18 mouse cellular contexts compared by ENCODE assay signal in genomic region chr4:89353935-89354334, GRCm38 (mm10). TPM values are rescaled to one million over a fixed set of nuclear protein-coding genes. Genes with fewer than 3 reads are reported as not detected.
DNase-seq lines count a peak whose midpoint lies in the region; ATAC-seq and TF ChIP-seq lines count a peak whose summit lies in the region.
"Had no signal": no experiment of that assay in that cellular context is flagged by ENCODE, and none has a peak within 500 bp of the region (broad histone marks: within the 10 kb centered on the region; RNA-seq: fewer than 3 reads in every experiment).

No protein-coding gene starts in this region.

- TF ChIP-seq CTCF in forebrain, postnatal 0 days (IDR thresholded peaks at IDR 0.05; ENCODE audit: low read depth) = peak; percentile 32
- 0 out of 2 replicates have a peak, but pooled peaks have one; percentile 12 for TF ChIP-seq CTCF in liver, adult 2 months (IDR thresholded peaks at IDR 0.05; ENCODE audit: low read depth, low read length)
- 0 out of 2 replicates have a peak, but pooled peaks have one; percentile 18 for TF ChIP-seq CTCF in E14TG2a.4 (conservative IDR thresholded peaks at IDR 0.05; ENCODE audit: low read length)

- no peak for TF ChIP-seq POLR2A in liver, adult 2 months (IDR thresholded peaks at IDR 0.05; ENCODE audit: extremely low read depth, insufficient read depth, low read length)

- no peak for ATAC-seq in forebrain, postnatal 0 days
- no peak for ATAC-seq in forebrain, embryonic 11.5 days (replicated peaks; ENCODE audit: low FRiP score)
- no peak for ATAC-seq in liver, embryonic 12.5 days
- ATAC-seq in megakaryocyte progenitor cell, adult 5-6 weeks (replicated peaks; ENCODE audit: poor library complexity) = peak; percentile 65

- WGBS in forebrain, postnatal 0 days = 45% methylated on average over 9 of the region's 9 CpGs
- 48% methylated on average over 9 of the region's 9 CpGs for WGBS in forebrain, embryonic 11.5 days
- 42% methylated on average over 9 of the region's 9 CpGs for WGBS in liver, adult 2 months
- 39% methylated on average over 9 of the region's 9 CpGs for WGBS in liver, embryonic 12.5 days (ENCODE audit: insufficient replicate concordance)

- H3K27ac ChIP-seq in forebrain, postnatal 0 days (ENCODE audit: low read depth, low read length) = no peak overlapping the region
- no peak overlapping the region for H3K27ac ChIP-seq in forebrain, embryonic 11.5 days (ENCODE audit: low read depth, low read length)
- H3K27ac ChIP-seq in liver, adult 2 months (replicated peaks; ENCODE audit: insufficient read depth, low read depth, low read length) = no peak overlapping the region
- H3K27ac ChIP-seq in liver, embryonic 12.5 days = no peak overlapping the region
- H3K27ac ChIP-seq: hindbrain, embryonic 15.5 days; macrophage had no signal

- no peak for DNase-seq in forebrain, postnatal 0 days
- no peak for DNase-seq in forebrain, embryonic 11.5 days (ENCODE audit: low spot score)
- DNase-seq in liver, adult 2 months (ENCODE audit: extremely low read depth, low read depth, low spot score) = peak; percentile 14
- DNase-seq in ovary, postnatal 36 days (ENCODE audit: low spot score) = no peak
- DNase-seq in testis, postnatal 14 days (ENCODE audit: low spot score) = no peak
- DNase-seq: cerebellum, adult 8-10 months; gastrocnemius, postnatal 36 days; liver; thymus, adult 2 months had no signal

- no peaks in the 10 kb centered on the region for H3K36me3 ChIP-seq in forebrain, postnatal 0 days (ENCODE audit: insufficient read depth)
- H3K36me3 ChIP-seq in forebrain, embryonic 11.5 days (ENCODE audit: control insufficient read depth, insufficient read depth, low read length) = no peaks in the 10 kb centered on the region
- no peaks in the 10 kb centered on the region for H3K36me3 ChIP-seq in liver, adult 2 months (ENCODE audit: control insufficient read depth, insufficient read depth, low read length)
- no peaks in the 10 kb centered on the region for H3K36me3 ChIP-seq in liver, embryonic 12.5 days
- H3K36me3 ChIP-seq in E14TG2a.4 (ENCODE audit: insufficient read depth, low read length) = no peaks in the 10 kb centered on the region
- H3K36me3 ChIP-seq: hindbrain, embryonic 15.5 days had no signal

- H3K4me1 ChIP-seq in forebrain, postnatal 0 days (ENCODE audit: insufficient read depth) = no peaks in the 10 kb centered on the region
- H3K4me1 ChIP-seq in forebrain, embryonic 11.5 days (replicated peaks; ENCODE audit: control insufficient read depth, insufficient read depth, low read length) = no peaks in the 10 kb centered on the region
- H3K4me1 ChIP-seq in liver, adult 2 months (ENCODE audit: control insufficient read depth, insufficient read depth, low read length) = no peaks in the 10 kb centered on the region
- H3K4me1 ChIP-seq in liver, embryonic 12.5 days = peaks cover 5% of the 10 kb centered on the region
- peaks cover 26% of the 10 kb centered on the region for H3K4me1 ChIP-seq in E14TG2a.4 (replicated peaks; ENCODE audit: low read depth, low read length)
- H3K4me1 ChIP-seq: hindbrain, embryonic 15.5 days had no signal

- no peak overlapping the region for H3K4me3 ChIP-seq in forebrain, postnatal 0 days (ENCODE audit: low read depth, low read length)
- no peak overlapping the region for H3K4me3 ChIP-seq in forebrain, embryonic 11.5 days (ENCODE audit: low read depth, low read length)
- H3K4me3 ChIP-seq in liver, adult 2 months (ENCODE audit: insufficient read depth, low read depth, low read length) = no peak overlapping the region
- no peak overlapping the region for H3K4me3 ChIP-seq in liver, embryonic 12.5 days
- no peak overlapping the region for H3K4me3 ChIP-seq in E14TG2a.4 (replicated peaks; ENCODE audit: low read length)
- H3K4me3 ChIP-seq: erythroblast, embryonic 14.5 days; hindbrain, embryonic 15.5 days had no signal

- no peaks in the 10 kb centered on the region for H3K9me3 ChIP-seq in forebrain, postnatal 0 days (ENCODE audit: low read length)
- no peaks in the 10 kb centered on the region for H3K9me3 ChIP-seq in forebrain, embryonic 11.5 days (ENCODE audit: control insufficient read depth, low read length)
- H3K9me3 ChIP-seq in liver, embryonic 12.5 days (replicated peaks) = no peaks in the 10 kb centered on the region
- no peaks in the 10 kb centered on the region for H3K9me3 ChIP-seq in E14TG2a.4 (ENCODE audit: low read length)
- H3K9me3 ChIP-seq: hindbrain, embryonic 15.5 days had no signal

- H3K79me2 ChIP-seq in liver, adult 2 months (ENCODE audit: control insufficient read depth, insufficient read depth, low read length) = no peaks in the 10 kb centered on the region

- H3K27me3 ChIP-seq in forebrain, postnatal 0 days (ENCODE audit: insufficient read depth, low read length) = no peaks in the 10 kb centered on the region
- H3K27me3 ChIP-seq in forebrain, embryonic 11.5 days (ENCODE audit: control insufficient read depth, insufficient read depth, low read length) = no peaks in the 10 kb centered on the region
- H3K27me3 ChIP-seq in liver, adult 2 months (ENCODE audit: control insufficient read depth, insufficient read depth, low read length) = no peaks in the 10 kb centered on the region
- peaks cover 4% of the 10 kb centered on the region for H3K27me3 ChIP-seq in liver, embryonic 12.5 days (replicated peaks)
- no peaks in the 10 kb centered on the region for H3K27me3 ChIP-seq in E14TG2a.4 (ENCODE audit: insufficient read depth, low read length)
- H3K27me3 ChIP-seq: hindbrain, embryonic 15.5 days had no signal

- no peak overlapping the region for H3K4me2 ChIP-seq in forebrain, postnatal 0 days (ENCODE audit: low read depth)
- no peak overlapping the region for H3K4me2 ChIP-seq in forebrain, embryonic 11.5 days (ENCODE audit: low read depth, low read length, severe bottlenecking)
- H3K4me2 ChIP-seq in liver, embryonic 12.5 days = no peak overlapping the region
- H3K4me2 ChIP-seq: hindbrain, embryonic 15.5 days had no signal

- H3K9ac ChIP-seq in forebrain, postnatal 0 days = no peak overlapping the region
- no peak overlapping the region for H3K9ac ChIP-seq in forebrain, embryonic 11.5 days (ENCODE audit: low read length)
- no peak overlapping the region for H3K9ac ChIP-seq in liver, adult 2 months (ENCODE audit: low read depth, low read length)
- no peak overlapping the region for H3K9ac ChIP-seq in liver, embryonic 12.5 days
- H3K9ac ChIP-seq: hindbrain, embryonic 15.5 days had no signal

RNA-seq across cellular contexts. Expression of gene Cdkn2b, which starts 43.1 kb away (rescaled TPM):
- 0.54 and 1.5 TPM in 2 replicates for total RNA-seq in forebrain, postnatal 0 days (2014; rRNA removed)
- 2.0 and 2.3 TPM in 2 replicates for polyA plus RNA-seq in forebrain, postnatal 0 days (2015; fragmentation: Nextera tagmentation; extraction: Ambion mirVana)
- polyA plus RNA-seq in forebrain, embryonic 11.5 days (2014; fragmentation: Nextera tagmentation; extraction: Ambion mirVana) = 0.19 and 0.31 TPM in 2 replicates
- 0.18 and 0.20 TPM in 2 replicates for total RNA-seq in liver, adult 2 months (2014; rRNA removed)
- polyA plus RNA-seq in liver, adult 2 months (2012; rRNA removed) = 0.10 and 0.13 TPM in 2 replicates
- 0.16 and 0.25 TPM in 2 replicates for polyA plus RNA-seq in liver, embryonic 12.5 days (2016; fragmentation: Nextera tagmentation; extraction: Ambion mirVana)
- not detected in 2 replicates for total RNA-seq in megakaryocyte progenitor cell, adult 5-6 weeks (2015)
- total RNA-seq in megakaryocyte progenitor cell, adult 5-6 weeks (2017) = not detected in 2 replicates
- total RNA-seq: neutrophil, adult 5-6 weeks had no signal
- polyA plus RNA-seq: erythroblast, embryonic 14.5 days had no signal

RNA-seq across cellular contexts. Expression of gene Cdkn2a, which starts 59.5 kb away (rescaled TPM):
- not detected in 2 replicates for total RNA-seq in forebrain, postnatal 0 days (2014; rRNA removed)
- polyA plus RNA-seq in forebrain, postnatal 0 days (2015; fragmentation: Nextera tagmentation; extraction: Ambion mirVana) = not detected in 2 replicates
- polyA plus RNA-seq in forebrain, embryonic 11.5 days (2014; fragmentation: Nextera tagmentation; extraction: Ambion mirVana) = not detected in 2 replicates
- 0.37 TPM in 1 of 2 replicates, not detected in the other for total RNA-seq in liver, adult 2 months (2014; rRNA removed)
- polyA plus RNA-seq in liver, adult 2 months (2012; rRNA removed) = 0.16 TPM in 1 of 2 replicates, not detected in the other
- not detected in 2 replicates for polyA plus RNA-seq in liver, embryonic 12.5 days (2016; fragmentation: Nextera tagmentation; extraction: Ambion mirVana)
- total RNA-seq in megakaryocyte progenitor cell, adult 5-6 weeks (2015) = not detected in 2 replicates
- total RNA-seq in megakaryocyte progenitor cell, adult 5-6 weeks (2017) = 0.78 TPM in 1 of 2 replicates, not detected in the other
- total RNA-seq: gastrocnemius, postnatal 36 days; neutrophil, adult 5-6 weeks had no signal
- polyA plus RNA-seq: heart, embryonic 16.5 days; hindbrain, embryonic 15.5 days; kidney, embryonic 14.5 days had no signal
